Mouse (Mus musculus): Measurements from ENCODE around the gene Apoe. TPM values are rescaled to one million over a fixed set of nuclear protein-coding genes. Genes with fewer than 3 reads are reported as not detected.

Gene Apoe
- polyA plus RNA-seq, 1 experiment from 2014 or later, result 83.6 TPM

DNA sequence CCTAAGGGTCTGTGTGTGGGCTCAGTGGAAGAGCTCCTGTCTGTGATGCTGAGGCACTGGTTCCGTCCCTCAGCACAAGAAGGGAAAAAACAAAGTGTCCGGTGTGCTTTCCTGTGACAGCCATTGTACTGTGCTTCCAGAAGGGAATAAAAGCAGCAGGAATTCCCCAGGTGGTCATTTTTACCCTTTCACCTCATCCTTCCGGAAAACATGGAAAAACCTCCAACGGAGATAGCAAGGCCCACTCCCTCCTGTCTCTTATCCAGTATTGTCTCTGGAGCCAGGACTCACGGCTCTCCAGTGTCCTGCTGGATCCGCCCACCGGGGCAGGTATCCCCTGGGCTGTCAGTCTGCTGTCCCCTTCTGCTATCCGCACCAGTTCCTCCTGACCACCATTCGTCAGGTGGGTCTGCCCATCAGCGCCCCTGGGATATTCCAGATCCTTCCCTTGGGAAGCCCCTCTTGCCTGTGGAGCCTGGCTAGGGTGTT, 35.2 kb upstream of the Apoe start:
- Histone ChIP-seq H3K27me3 (ENCODE audit: low read depth, poor library complexity, severe bottlenecking) (no peaks in the 10 kb centered on the region), H3K27ac (no peak overlapping the region), H3K36me3 (peaks cover 92% of the 10 kb centered on the region), H3K4me3 (no peak overlapping the region), H3K9me3 (replicated peaks) (no peaks in the 10 kb centered on the region; the same call in 1 of the 2 replicates), H3K4me1 (no peaks in the 10 kb centered on the region)
- WGBS, result 93% methylated on average over 10 of the region's 10 CpGs
- no peak for DNase-seq (ENCODE audit: low spot score)

DNA sequence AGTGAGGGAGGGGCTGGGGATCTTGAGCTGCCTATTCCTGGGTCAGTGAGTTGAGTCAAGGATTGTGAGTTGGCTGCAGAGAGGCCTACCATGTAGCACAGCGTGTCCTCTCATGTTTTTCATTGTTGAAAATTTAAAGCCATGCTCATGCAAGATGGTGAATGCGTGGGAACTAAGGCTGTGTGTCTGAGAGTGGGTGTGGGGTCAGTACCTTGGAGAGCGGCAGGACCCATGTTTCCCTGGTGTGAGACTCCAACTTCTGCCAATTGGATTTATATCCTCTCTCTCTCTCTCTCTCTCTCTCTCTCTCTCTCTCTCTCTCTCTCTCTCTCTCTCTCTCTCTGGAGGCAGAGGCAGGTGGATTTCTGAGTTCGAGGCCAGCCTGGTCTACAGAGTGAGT, 27.6 kb upstream of the Apoe start:
- WGBS, result 91% methylated on average over 4 of the region's 4 CpGs
- no peak for DNase-seq (ENCODE audit: low spot score)
- peaks cover 100% of the 10 kb centered on the region for H3K36me3 ChIP-seq

DNA sequence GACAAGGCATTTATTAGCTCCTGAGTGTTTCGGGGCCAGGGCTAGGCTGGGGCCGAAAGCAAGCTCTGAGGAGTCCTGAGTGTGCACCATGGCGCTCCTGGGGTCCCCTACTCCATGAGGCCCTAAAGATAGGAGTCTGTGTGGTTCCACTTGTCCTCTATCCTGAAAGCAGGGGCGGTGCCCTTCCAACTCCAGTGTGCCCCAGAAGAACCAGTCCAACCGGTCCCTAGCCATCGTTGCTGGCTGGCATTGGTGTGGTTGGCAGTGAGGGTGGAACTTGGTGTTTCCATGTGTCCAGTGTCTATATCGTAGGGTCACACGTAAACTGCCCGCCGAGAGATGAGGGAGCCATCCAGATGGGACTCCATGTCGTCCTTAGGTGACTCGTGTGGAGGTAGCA, 25.2 kb upstream of the Apoe start:
- Histone ChIP-seq H3K9me3 (replicated peaks) (peaks cover 6% of the 10 kb centered on the region; the same call in 1 of the 2 replicates), H3K4me3 (no peak overlapping the region), H3K27ac (no peak overlapping the region), H3K27me3 (ENCODE audit: low read depth, poor library complexity, severe bottlenecking) (no peaks in the 10 kb centered on the region), H3K4me1 (no peaks in the 10 kb centered on the region), H3K36me3 (peaks cover 99% of the 10 kb centered on the region)
- 95% methylated on average over 12 of the region's 12 CpGs for WGBS
- DNase-seq (ENCODE audit: low spot score), result no peak

More for the DNA sequence above, 27.6 kb upstream of the Apoe start:
- no peaks in the 10 kb centered on the region for H3K27me3 ChIP-seq (ENCODE audit: low read depth, poor library complexity, severe bottlenecking)
- no peaks in the 10 kb centered on the region for H3K4me1 ChIP-seq
- H3K4me3 ChIP-seq, result no peak overlapping the region
- no peak overlapping the region for H3K27ac ChIP-seq
- H3K9me3 ChIP-seq (replicated peaks), result no peaks in the 10 kb centered on the region

DNA sequence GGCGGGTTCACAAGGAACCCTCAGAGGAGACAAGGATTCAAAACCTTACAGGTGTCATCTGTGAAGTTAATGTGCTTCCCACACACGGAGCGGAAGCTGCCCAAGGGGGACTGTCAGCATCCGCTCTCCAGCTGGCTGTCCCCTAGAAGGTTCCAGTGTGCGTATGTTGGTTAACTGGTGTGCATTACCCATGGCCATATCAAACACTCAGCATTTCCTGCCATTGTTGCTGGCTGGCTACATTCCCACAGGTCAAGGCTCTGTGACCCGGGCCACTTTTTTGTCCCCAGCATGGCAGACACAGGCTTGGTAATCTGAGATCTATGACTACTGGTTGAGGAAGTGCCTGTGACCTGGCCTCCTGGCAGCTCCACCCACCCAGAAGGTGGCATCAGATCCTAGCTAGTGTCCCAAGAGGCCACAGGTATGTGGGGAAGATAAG, 23.8 kb upstream of the Apoe start:
- WGBS, result 86% methylated on average over 6 of the region's 6 CpGs
- no peak for DNase-seq (ENCODE audit: low spot score)
- H3K36me3 ChIP-seq, result peaks cover 90% of the 10 kb centered on the region

DNA sequence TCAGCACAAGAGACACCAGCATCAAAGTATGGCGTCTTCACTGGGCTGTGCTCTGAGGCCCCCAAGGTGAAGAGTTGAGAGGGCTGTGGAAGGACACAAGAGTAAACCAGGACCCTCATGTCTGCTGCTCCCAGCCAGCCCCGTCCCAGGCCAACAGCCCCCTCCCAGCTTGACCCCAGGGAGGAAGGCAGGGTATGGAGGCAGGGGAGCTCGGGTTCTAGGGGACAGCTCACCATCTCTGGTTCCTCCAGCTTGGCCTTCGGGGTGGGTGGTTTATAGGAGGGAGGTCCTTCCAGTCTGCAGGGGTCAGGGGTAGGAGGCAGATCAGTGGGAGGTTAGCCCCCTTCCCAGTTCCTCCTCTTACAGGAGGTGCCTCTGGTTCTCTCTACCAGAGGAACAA, 20.2 kb upstream of the Apoe start:
- 97% methylated on average over 4 of the region's 4 CpGs for WGBS
- peaks cover 6% of the 10 kb centered on the region; the same call in 1 of the 2 replicates for H3K9me3 ChIP-seq (replicated peaks)

More for the DNA sequence above, 23.8 kb upstream of the Apoe start:
- no peak overlapping the region for H3K27ac ChIP-seq
- peaks cover 6% of the 10 kb centered on the region; the same call in 1 of the 2 replicates for H3K9me3 ChIP-seq (replicated peaks)
- no peaks in the 10 kb centered on the region for H3K27me3 ChIP-seq (ENCODE audit: low read depth, poor library complexity, severe bottlenecking)
- H3K4me1 ChIP-seq, result no peaks in the 10 kb centered on the region
- no peak overlapping the region for H3K4me3 ChIP-seq

DNA sequence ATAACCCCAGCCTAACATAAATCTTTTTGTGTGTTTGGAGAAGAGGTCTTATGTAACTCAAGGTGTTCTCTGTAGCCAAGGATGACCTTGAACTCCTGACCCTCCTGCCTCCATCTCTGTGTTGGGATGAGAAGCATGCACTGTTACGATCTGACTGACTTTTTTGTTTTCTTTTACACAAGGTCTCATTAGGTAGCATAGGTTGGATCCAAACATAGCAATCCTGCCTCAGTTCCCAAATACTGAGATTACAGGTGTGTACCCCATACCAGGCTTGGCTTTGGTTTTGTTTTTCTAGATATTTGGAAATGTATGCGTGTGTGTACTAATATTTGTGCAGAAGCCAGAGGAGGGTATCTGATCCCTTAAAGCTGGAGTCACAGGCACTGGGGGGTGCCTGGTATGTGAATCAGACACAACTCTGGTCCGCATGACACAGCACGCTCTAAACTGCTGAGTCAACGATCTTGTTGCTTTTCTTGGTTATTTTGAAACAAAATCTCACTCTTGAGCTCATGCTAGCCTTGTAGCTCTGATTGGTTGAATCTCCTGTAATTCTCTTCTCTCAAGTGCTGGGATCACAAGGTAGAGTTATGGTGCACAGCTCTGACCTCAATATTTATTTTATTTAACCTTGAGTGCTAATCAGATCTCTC, 19.4 kb upstream of the Apoe start:
- WGBS, result 93% methylated on average over 5 of the region's 5 CpGs

More for the DNA sequence above, 20.2 kb upstream of the Apoe start:
- H3K4me3 ChIP-seq, result no peak overlapping the region
- no peak for DNase-seq (ENCODE audit: low spot score)
- peaks cover 11% of the 10 kb centered on the region for H3K4me1 ChIP-seq
- H3K27me3 ChIP-seq (ENCODE audit: low read depth, poor library complexity, severe bottlenecking), result no peaks in the 10 kb centered on the region
- H3K36me3 ChIP-seq, result peaks cover 66% of the 10 kb centered on the region
- H3K27ac ChIP-seq, result no peak overlapping the region

DNA sequence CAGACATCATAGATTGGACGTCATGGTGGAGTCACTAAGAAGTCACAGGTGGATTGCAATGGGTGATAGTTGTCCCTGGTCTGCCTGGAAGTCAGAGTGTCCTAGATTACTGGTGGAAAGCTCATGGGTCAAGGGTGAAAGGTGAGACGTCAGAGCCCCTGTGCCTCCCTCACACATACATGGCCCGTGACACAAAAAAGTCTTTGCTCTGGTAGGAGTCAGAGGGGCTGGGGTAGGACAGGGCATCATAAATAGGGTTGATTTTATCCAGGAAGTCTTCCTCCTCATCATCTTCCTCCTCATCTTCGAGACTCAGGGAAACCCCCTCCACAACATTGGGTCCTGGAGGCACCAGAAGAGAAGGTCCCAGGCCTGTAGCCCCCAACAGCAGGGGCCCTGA, 18.4 kb upstream of the Apoe start:
- Histone ChIP-seq H3K4me3 (no peak overlapping the region), H3K27me3 (ENCODE audit: low read depth, poor library complexity, severe bottlenecking) (no peaks in the 10 kb centered on the region), H3K4me1 (peaks cover 18% of the 10 kb centered on the region), H3K27ac (no peak overlapping the region), H3K9me3 (replicated peaks) (peaks cover 6% of the 10 kb centered on the region; the same call in 1 of the 2 replicates), H3K36me3 (peaks cover 66% of the 10 kb centered on the region)
- 89% methylated on average over 4 of the region's 4 CpGs for WGBS
- DNase-seq (ENCODE audit: low spot score), result no peak

More for the DNA sequence above, 19.4 kb upstream of the Apoe start:
- Histone ChIP-seq H3K4me3 (no peak overlapping the region), H3K4me1 (peaks cover 18% of the 10 kb centered on the region), H3K27me3 (ENCODE audit: low read depth, poor library complexity, severe bottlenecking) (no peaks in the 10 kb centered on the region), H3K36me3 (peaks cover 66% of the 10 kb centered on the region), H3K9me3 (replicated peaks) (peaks cover 6% of the 10 kb centered on the region; the same call in 1 of the 2 replicates), H3K27ac (no peak overlapping the region)
- no peak for DNase-seq (ENCODE audit: low spot score)

DNA sequence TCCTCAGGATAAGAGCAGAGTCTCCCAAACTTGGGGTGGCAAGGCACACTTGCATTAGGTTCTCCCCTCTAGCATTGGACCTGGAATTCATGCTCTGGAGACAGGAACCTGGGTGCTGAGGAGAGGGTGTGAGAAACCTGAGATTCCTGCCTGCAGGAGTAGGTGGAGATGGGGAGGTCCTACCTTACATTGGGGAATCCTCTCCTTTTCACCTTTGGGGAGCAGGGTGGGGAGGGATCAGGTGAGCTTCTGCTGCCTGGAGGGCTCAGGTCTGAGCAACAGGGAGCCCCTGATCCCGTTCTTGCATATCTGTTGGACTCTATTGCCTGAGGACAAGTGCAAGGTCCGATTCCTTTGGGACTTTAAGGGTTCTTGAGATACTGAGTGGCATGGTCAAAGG, 17.8 kb upstream of the Apoe start:
- DNase-seq (ENCODE audit: low spot score), result no peak
- H3K4me3 ChIP-seq, result peak overlapping the region; percentile 99
- H3K36me3 ChIP-seq, result peaks cover 66% of the 10 kb centered on the region
- peak overlapping the region; percentile 75; the same call in 1 of the 2 replicates for H3K27ac ChIP-seq
- peaks cover 18% of the 10 kb centered on the region for H3K4me1 ChIP-seq
- WGBS, result 71% methylated on average over 2 of the region's 2 CpGs
- H3K9me3 ChIP-seq (replicated peaks), result peaks cover 6% of the 10 kb centered on the region; the same call in 1 of the 2 replicates
- H3K27me3 ChIP-seq (ENCODE audit: low read depth, poor library complexity, severe bottlenecking), result no peaks in the 10 kb centered on the region

DNA sequence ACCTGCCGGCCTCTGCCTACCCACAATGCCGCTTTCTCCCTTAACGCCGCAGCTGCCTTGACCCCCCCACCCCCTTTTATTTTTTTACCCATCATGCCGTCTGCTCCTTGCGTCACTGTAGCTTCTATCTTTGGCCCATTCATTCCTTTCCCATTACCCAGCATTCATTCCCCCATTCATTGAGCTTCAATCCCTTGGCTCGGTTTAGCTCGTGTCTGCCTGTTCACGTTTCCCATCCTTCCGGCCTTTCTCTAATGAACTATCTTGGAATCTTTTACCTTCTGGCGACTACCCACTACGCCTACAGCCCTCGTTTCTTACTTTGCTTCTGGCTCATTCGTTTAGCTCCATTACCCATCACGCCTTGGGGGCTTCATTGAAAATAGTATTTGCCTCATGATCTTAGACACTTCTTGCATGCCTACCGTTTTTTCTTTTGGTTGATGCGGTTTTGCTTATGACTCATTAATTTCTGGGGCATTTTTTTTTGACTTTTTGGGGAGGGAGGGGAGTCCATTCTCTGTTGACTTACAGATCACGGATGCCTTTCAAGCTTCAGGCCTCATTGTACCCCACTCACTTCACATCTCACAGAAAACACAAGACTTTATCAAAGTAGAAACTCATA, 17.2 kb upstream of the Apoe start:
- H3K36me3 ChIP-seq, result peaks cover 66% of the 10 kb centered on the region
- peak overlapping the region; percentile 75 for H3K27ac ChIP-seq
- H3K4me3 ChIP-seq, result peak overlapping the region; percentile 99
- H3K4me1 ChIP-seq, result peaks cover 18% of the 10 kb centered on the region
- no peaks in the 10 kb centered on the region for H3K27me3 ChIP-seq (ENCODE audit: low read depth, poor library complexity, severe bottlenecking)
- WGBS, result 10% methylated on average over 18 of the region's 18 CpGs
- H3K9me3 ChIP-seq (replicated peaks), result peaks cover 4% of the 10 kb centered on the region; the same call in 1 of the 2 replicates
- DNase-seq (ENCODE audit: low spot score), result no peak

DNA sequence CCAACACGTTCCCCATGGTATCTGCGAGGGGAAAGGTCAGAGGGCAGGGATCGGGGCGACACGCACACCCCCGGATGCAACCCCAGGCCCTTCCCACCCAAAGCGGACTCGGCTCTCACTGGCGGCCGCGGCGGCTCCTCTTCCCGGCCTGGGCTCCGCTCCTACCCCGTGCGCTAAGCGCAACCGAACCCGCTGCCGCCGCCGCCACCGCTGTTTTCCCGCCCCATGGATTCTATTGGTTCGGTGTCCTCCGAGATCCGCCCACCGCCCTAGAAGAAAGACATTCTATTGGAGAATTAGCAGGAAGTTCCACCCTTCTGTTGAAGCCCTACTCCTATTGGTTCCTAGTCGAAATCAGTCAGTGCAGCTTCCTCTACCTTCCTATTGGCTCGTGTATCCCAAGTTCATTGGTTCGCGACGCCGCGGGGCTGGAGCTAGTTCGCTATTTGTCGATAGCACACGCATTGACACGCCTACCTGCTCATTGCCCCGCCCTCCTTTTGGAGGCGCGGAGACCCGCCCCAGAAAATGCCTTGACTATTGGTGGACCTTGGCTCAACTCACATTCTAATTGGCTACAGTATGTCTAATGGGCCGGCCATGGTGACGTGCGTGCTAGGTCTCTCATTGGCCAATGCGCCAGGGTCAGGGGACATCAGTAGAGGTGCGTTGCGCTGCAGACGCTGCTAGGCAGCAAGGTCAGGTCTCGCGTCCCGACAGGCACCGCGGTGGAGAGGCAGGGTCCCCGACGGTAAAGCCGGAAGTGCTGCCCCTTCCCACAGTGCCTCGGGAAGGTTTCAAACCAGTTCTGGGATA, 16.5 kb upstream of the Apoe start, which contains the start of gene Tomm40:
Gene Tomm40, minus strand, starts transcription at position 200 of the 816 bp plus-strand sequence.
- DNase-seq (ENCODE audit: low spot score), result peak; percentile 94
- WGBS, result under 1% methylated on average over 59 of the region's 59 CpGs
- Histone ChIP-seq H3K9me3 (replicated peaks) (no peaks in the 10 kb centered on the region), H3K27ac (peak within 1 kb of the TSS; percentile 88), H3K27me3 (ENCODE audit: low read depth, poor library complexity, severe bottlenecking) (no peaks in the 10 kb centered on the region), H3K4me3 (peak within 1 kb of the TSS; percentile 99), H3K36me3 (peaks cover 66% of the 10 kb centered on the region), H3K4me1 (peaks cover 18% of the 10 kb centered on the region)

DNA sequence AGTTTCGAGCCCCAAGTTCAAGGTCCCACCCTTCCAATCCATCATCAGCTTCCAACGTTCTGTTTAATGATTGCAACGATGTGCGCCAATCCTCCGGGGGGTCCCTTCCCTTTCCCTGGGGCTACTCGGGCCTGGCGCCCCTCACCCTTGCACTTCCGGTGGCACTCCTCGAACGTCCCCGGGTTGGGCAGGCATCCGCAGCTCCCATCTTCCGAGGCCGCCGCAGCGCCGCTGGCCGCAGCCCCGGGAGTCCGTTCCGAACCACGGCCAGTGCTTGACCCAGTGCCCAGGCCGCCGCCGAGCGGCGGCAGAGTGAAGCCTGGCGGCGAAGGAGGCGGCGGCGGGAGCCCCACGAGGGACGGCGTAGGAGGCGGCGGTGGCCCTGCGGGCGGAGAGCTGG, 15.8 kb upstream of the Apoe start:
- Histone ChIP-seq H3K4me3 (peak overlapping the region; percentile 99), H3K4me1 (peaks cover 18% of the 10 kb centered on the region), H3K27me3 (ENCODE audit: low read depth, poor library complexity, severe bottlenecking) (no peaks in the 10 kb centered on the region), H3K27ac (peak overlapping the region; percentile 88), H3K9me3 (replicated peaks) (no peaks in the 10 kb centered on the region), H3K36me3 (peaks cover 66% of the 10 kb centered on the region)
- 1% methylated on average over 39 of the region's 39 CpGs for WGBS
- DNase-seq (ENCODE audit: low spot score), result no peak

DNA sequence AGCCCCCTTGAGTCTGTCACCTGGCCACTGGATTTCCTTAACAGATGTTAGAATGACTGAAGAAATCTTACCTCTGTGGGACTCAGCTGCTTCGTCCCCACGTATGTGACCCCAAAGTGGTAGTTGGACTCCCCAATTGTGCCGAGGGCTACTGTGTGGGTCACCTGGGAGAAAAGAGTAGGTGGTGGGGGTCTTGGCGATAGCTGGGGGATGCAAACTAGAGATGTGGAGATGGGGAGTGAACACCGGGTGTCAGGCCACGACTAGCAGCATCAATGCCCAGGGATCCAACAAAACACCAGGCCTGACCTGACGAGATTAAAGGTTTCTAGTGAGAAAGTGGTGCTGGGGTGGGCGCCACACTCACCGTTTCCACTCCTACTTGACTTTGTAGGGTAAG, 14.6 kb upstream of the Apoe start:
- H3K27me3 ChIP-seq (ENCODE audit: low read depth, poor library complexity, severe bottlenecking), result no peaks in the 10 kb centered on the region
- WGBS, result 88% methylated on average over 9 of the region's 9 CpGs
- H3K4me3 ChIP-seq, result peak overlapping the region; percentile 99
- DNase-seq (ENCODE audit: low spot score), result no peak
- H3K9me3 ChIP-seq (replicated peaks), result no peaks in the 10 kb centered on the region
- peaks cover 18% of the 10 kb centered on the region for H3K4me1 ChIP-seq
- peaks cover 68% of the 10 kb centered on the region for H3K36me3 ChIP-seq
- H3K27ac ChIP-seq, result no peak overlapping the region
